Mouse (Mus musculus): ENCODE measurements around the gene Wnt9b.

GRCm38 (mm10) chr11:103696851-103697564 lies 52.6 kb downstream of the Wnt9b start:
- no peak for TF ChIP-seq CTCF (IDR thresholded peaks at IDR 0.05; ENCODE audit: extremely low read depth, insufficient read depth, low read length)
- TF ChIP-seq POLR2A (IDR thresholded peaks at IDR 0.05; ENCODE audit: extremely low read depth, insufficient read depth, low read length): no peak

All from cortical plate, adult 2 months (tissue).